Mouse (Mus musculus) cerebellum, adult 9-10 months (tissue): ENCODE data around the gene Gm20671.
"Not testable (repeated sequence)": the region's sequence is repeated elsewhere in the genome, so short reads cannot be mapped to it uniquely, and the experiment has no call there.

Experiments used
- DNase-seq: peaks from one replicate; pipeline ENCODE4 v3.0.0; 2022

Gm20671 gene

GRCm38 (mm10) chr5:32784726-32785125 lies 42.2 kb downstream of the Gm20671 start:
- DNase-seq = no peak

GRCm38 (mm10) chr5:32781596-32781995 lies 45.3 kb downstream of the Gm20671 start:
- DNase-seq = no peak

GRCm38 (mm10) chr5:32778168-32778567 lies 48.7 kb downstream of the Gm20671 start:
- DNase-seq = no peak

- DNase-seq = peak; percentile 68
Observed at GRCm38 (mm10) chr5:32772361-32772760, 54.5 kb downstream of the Gm20671 start.

- no peak for DNase-seq
Observed at GRCm38 (mm10) chr5:32767636-32768373, 59.1 kb downstream of the Gm20671 start.

- no peak for DNase-seq
Observed at GRCm38 (mm10) chr5:32767004-32767403, 59.9 kb downstream of the Gm20671 start.

- DNase-seq = no peak
Observed at GRCm38 (mm10) chr5:32761566-32762140, 65.3 kb downstream of the Gm20671 start.

- DNase-seq = no peak
Observed at GRCm38 (mm10) chr5:32760787-32761186, 66.1 kb downstream of the Gm20671 start.

GRCm38 (mm10) chr5:32760352-32760751 lies 66.6 kb downstream of the Gm20671 start:
- not testable (repeated sequence) for DNase-seq

GRCm38 (mm10) chr5:32759662-32760061 lies 67.2 kb downstream of the Gm20671 start:
- no peak for DNase-seq

GRCm38 (mm10) chr5:32756141-32756540 lies 70.8 kb downstream of the Gm20671 start:
- no peak for DNase-seq

GRCm38 (mm10) chr5:32751736-32752135 lies 75.2 kb downstream of the Gm20671 start:
- DNase-seq = no peak

- DNase-seq = no peak
Observed at GRCm38 (mm10) chr5:32748936-32749335, 78.0 kb downstream of the Gm20671 start.

GRCm38 (mm10) chr5:32747650-32748375 lies 79.1 kb downstream of the Gm20671 start:
- DNase-seq = peak; percentile 75

- DNase-seq = no peak
Observed at GRCm38 (mm10) chr5:32745705-32746655, 80.9 kb downstream of the Gm20671 start.

- DNase-seq = peak; percentile 82
Observed at GRCm38 (mm10) chr5:32742149-32742548, 84.8 kb downstream of the Gm20671 start.

GRCm38 (mm10) chr5:32741377-32741776 lies 85.5 kb downstream of the Gm20671 start:
- DNase-seq = not testable (repeated sequence)

GRCm38 (mm10) chr5:32740850-32741249 lies 86.1 kb downstream of the Gm20671 start:
- not testable (repeated sequence) for DNase-seq

GRCm38 (mm10) chr5:32740138-32740537 lies 86.8 kb downstream of the Gm20671 start:
- no peak for DNase-seq

- DNase-seq = not testable (repeated sequence)
Observed at GRCm38 (mm10) chr5:32736770-32737169, 90.1 kb downstream of the Gm20671 start.

- no peak for DNase-seq
Observed at GRCm38 (mm10) chr5:32735779-32736178, 91.1 kb downstream of the Gm20671 start.

GRCm38 (mm10) chr5:32733892-32734291 lies 93.0 kb downstream of the Gm20671 start:
- DNase-seq = not testable (repeated sequence)

- no peak for DNase-seq
Observed at GRCm38 (mm10) chr5:32728851-32729250, 98.1 kb downstream of the Gm20671 start.
